Mouse (Mus musculus) megakaryocyte, embryonic 14.5 days (primary cell): ENCODE measurements at regions not wholly inside any gene's neighbourhood (a gene's known extent, or its start where the extent isn't known, plus 50 kb on each side); places are given as distances from the start of the nearest gene placed in this dataset.

Experiments
- H3K27me3 ChIP-seq: replicated peaks from 2 replicates; pipeline ENCODE3; 2012; ENCODE audit warnings: inconsistent platforms
- H3K36me3 ChIP-seq: replicated peaks from 2 replicates; pipeline ENCODE3; 2012; ENCODE audit warnings: low read length, inconsistent platforms, mixed read lengths
- H3K4me1 ChIP-seq: 2 replicates; pipeline ENCODE4 v1.6.1; 2012; ENCODE audit warnings: inconsistent platforms
- H3K4me3 ChIP-seq: replicated peaks from 2 replicates; pipeline ENCODE3; 2012; ENCODE audit warnings: moderate library complexity, mild to moderate bottlenecking, inconsistent platforms
- H3K9me3 ChIP-seq: 2 replicates; pipeline ENCODE4 v1.6.1; 2012; ENCODE audit warnings: inconsistent platforms
- FLI1 ChIP-seq: IDR thresholded peaks from 2 replicates; pipeline ENCODE4 v1.6.1; 2012; ENCODE audit warnings: low read length, inconsistent platforms, mixed read lengths
- GATA1 ChIP-seq: IDR thresholded peaks from 3 replicates; pipeline ENCODE4 v1.6.1; 2012; ENCODE audit warnings: mixed read lengths, low read length, inconsistent platforms, borderline replicate concordance

- no peak for TF ChIP-seq GATA1
- no peak for TF ChIP-seq FLI1
- H3K36me3 ChIP-seq: no peaks in the 10 kb centered on the region
- no peak overlapping the region for H3K4me3 ChIP-seq
- peaks cover 7% of the 10 kb centered on the region for H3K9me3 ChIP-seq
- no peaks in the 10 kb centered on the region for H3K4me1 ChIP-seq
- no peaks in the 10 kb centered on the region for H3K27me3 ChIP-seq
Measured at GRCm38 (mm10) chr16:9360741-9361255, 530.9 kb downstream of the 1810013L24Rik start.

GRCm38 (mm10) chr16:9362116-9362515 is 532.2 kb downstream of the 1810013L24Rik start:
- no peaks in the 10 kb centered on the region for H3K4me1 ChIP-seq
- H3K27me3 ChIP-seq: no peaks in the 10 kb centered on the region
- no peak for TF ChIP-seq GATA1
- TF ChIP-seq FLI1: no peak
- no peaks in the 10 kb centered on the region for H3K36me3 ChIP-seq
- no peak overlapping the region for H3K4me3 ChIP-seq
- peaks cover 7% of the 10 kb centered on the region for H3K9me3 ChIP-seq

GRCm38 (mm10) chr16:9364105-9364504 is 534.2 kb downstream of the 1810013L24Rik start:
- H3K4me3 ChIP-seq: no peak overlapping the region
- no peaks in the 10 kb centered on the region for H3K9me3 ChIP-seq
- H3K4me1 ChIP-seq: no peaks in the 10 kb centered on the region
- H3K27me3 ChIP-seq: no peaks in the 10 kb centered on the region
- TF ChIP-seq GATA1 (no peak), FLI1 (no peak)
- H3K36me3 ChIP-seq: no peaks in the 10 kb centered on the region

DNA sequence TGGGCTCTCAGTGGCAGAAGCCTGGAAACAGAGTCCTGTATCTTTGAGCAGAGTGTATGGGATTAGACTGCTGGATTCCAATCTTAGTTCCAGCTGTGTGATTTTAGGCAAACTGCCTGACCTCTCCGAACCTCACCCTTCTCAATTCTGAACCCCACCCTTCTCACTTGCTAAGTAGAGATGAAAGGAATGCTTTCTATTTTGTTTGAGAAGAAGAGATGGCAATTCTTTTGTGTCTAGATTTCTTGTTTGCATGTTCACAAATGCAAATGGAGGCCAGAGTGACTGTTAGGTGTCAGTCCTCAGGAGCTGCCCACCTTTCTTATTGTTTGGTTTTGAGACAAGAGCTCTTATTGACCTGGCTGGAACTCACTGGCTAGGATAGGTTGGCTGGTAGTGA is 561.1 kb downstream of the 1810013L24Rik start:
- TF ChIP-seq FLI1: no peak
- TF ChIP-seq GATA1: no peak
- H3K9me3 ChIP-seq: no peaks in the 10 kb centered on the region
- H3K27me3 ChIP-seq: no peaks in the 10 kb centered on the region
- H3K36me3 ChIP-seq: no peaks in the 10 kb centered on the region
- H3K4me1 ChIP-seq: no peaks in the 10 kb centered on the region
- no peak overlapping the region for H3K4me3 ChIP-seq

GRCm38 (mm10) chr16:9404736-9405135 is 574.8 kb downstream of the 1810013L24Rik start:
- TF ChIP-seq GATA1 (no peak), FLI1 (no peak)
- Histone ChIP-seq H3K36me3 (no peaks in the 10 kb centered on the region), H3K4me3 (no peak overlapping the region), H3K9me3 (no peaks in the 10 kb centered on the region; the same call in 1 of the 2 replicates), H3K27me3 (no peaks in the 10 kb centered on the region), H3K4me1 (no peaks in the 10 kb centered on the region)

- no peaks in the 10 kb centered on the region for H3K4me1 ChIP-seq
- no peaks in the 10 kb centered on the region for H3K27me3 ChIP-seq
- H3K9me3 ChIP-seq: no peaks in the 10 kb centered on the region
- no peak overlapping the region for H3K4me3 ChIP-seq
- H3K36me3 ChIP-seq: no peaks in the 10 kb centered on the region
- TF ChIP-seq FLI1 (no peak), GATA1 (no peak)
Measured at GRCm38 (mm10) chr16:9408196-9408595, 578.3 kb downstream of the 1810013L24Rik start.

GRCm38 (mm10) chr16:9430509-9430908 is 564.9 kb downstream of the Grin2a start:
- TF ChIP-seq GATA1 (no peak), FLI1 (no peak)
- peaks cover 5% of the 10 kb centered on the region for H3K9me3 ChIP-seq
- no peaks in the 10 kb centered on the region for H3K4me1 ChIP-seq
- no peaks in the 10 kb centered on the region for H3K36me3 ChIP-seq
- H3K27me3 ChIP-seq: no peaks in the 10 kb centered on the region
- H3K4me3 ChIP-seq: no peak overlapping the region

- Histone ChIP-seq H3K4me1 (no peaks in the 10 kb centered on the region), H3K36me3 (no peaks in the 10 kb centered on the region), H3K9me3 (no peaks in the 10 kb centered on the region), H3K27me3 (no peaks in the 10 kb centered on the region), H3K4me3 (no peak overlapping the region)
- TF ChIP-seq FLI1: no peak
- TF ChIP-seq GATA1: no peak
Measured at GRCm38 (mm10) chr16:9439300-9439856, 556.0 kb downstream of the Grin2a start.

- no peak for TF ChIP-seq FLI1
- Histone ChIP-seq H3K4me1 (no peaks in the 10 kb centered on the region), H3K9me3 (no peaks in the 10 kb centered on the region), H3K36me3 (no peaks in the 10 kb centered on the region), H3K27me3 (no peaks in the 10 kb centered on the region), H3K4me3 (no peak overlapping the region)
Measured at GRCm38 (mm10) chr16:9439891-9440290, 555.5 kb downstream of the Grin2a start.

- Histone ChIP-seq H3K9me3 (peaks cover 13% of the 10 kb centered on the region), H3K36me3 (no peaks in the 10 kb centered on the region), H3K27me3 (no peaks in the 10 kb centered on the region), H3K4me1 (no peaks in the 10 kb centered on the region), H3K4me3 (no peak overlapping the region)
- TF ChIP-seq FLI1: no peak
- no peak for TF ChIP-seq GATA1
Measured at GRCm38 (mm10) chr16:9452058-9452457, 543.3 kb downstream of the Grin2a start.

DNA sequence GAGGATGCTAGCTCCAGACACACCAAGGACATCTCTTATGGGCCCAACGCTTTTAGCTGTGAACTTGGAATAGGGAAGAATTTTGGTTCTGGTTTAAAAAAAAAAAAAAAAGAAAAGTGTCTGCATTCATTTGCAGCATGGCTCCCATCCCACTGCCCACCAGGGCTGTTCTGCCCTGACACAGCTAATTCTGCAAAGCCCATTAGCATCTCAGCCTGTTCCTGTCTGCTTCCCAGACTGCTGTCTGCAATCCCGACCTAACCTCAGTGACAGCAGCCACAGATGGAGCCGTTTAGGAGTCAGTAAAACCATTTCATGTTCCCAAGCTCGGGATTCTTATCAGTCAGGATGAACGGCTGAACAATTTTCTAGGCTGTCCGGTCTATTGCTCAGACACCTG is 537.8 kb downstream of the Grin2a start:
- Histone ChIP-seq H3K4me1 (no peaks in the 10 kb centered on the region), H3K27me3 (no peaks in the 10 kb centered on the region), H3K4me3 (no peak overlapping the region), H3K36me3 (no peaks in the 10 kb centered on the region), H3K9me3 (peaks cover 17% of the 10 kb centered on the region)
- no peak for TF ChIP-seq GATA1
- TF ChIP-seq FLI1: no peak
